Mouse (Mus musculus) G1E (cell line): ENCODE measurements around the gene Ccr1l1.

Experiments
- CTCF ChIP-seq: IDR thresholded peaks from 2 replicates; pipeline ENCODE4 v1.5.1; 2012; ENCODE audit warnings: low read depth, low read length, inconsistent platforms, mixed read lengths
- POLR2AphosphoS5 ChIP-seq: IDR thresholded peaks from 2 replicates; pipeline ENCODE4 v1.6.1; 2012; ENCODE audit warnings: low read depth, low read length, inconsistent platforms; ENCODE audit not compliant: insufficient replicate concordance
- TAL1 ChIP-seq: conservative IDR thresholded peaks from 2 replicates; pipeline ENCODE4 v1.6.1; 2012; ENCODE audit warnings: low read depth, low read length, inconsistent platforms, mixed read lengths

- TF ChIP-seq CTCF (no peak), POLR2AphosphoS5 (no peak), TAL1 (no peak)
Measured at GRCm38 (mm10) chr9:123928118-123928758, 50.0 kb downstream of the Ccr1l1 start.
